Mouse (Mus musculus) embryonic fibroblast, embryonic 13.5 days (primary cell): ENCODE results near the gene Tmem184a. TPM values are rescaled to one million over a fixed set of nuclear protein-coding genes. Genes with fewer than 3 reads are reported as not detected.

Experiments used
- H3K27ac ChIP-seq: 2 replicates; pipeline ENCODE4 v1.5.1; 2012; ENCODE audit warnings: low read length, control low read depth, inconsistent platforms; ENCODE audit not compliant: insufficient read depth
- H3K4me1 ChIP-seq: 2 replicates; pipeline ENCODE4 v1.6.1; 2011; ENCODE audit warnings: low read length; ENCODE audit not compliant: control insufficient read depth, insufficient read depth
- H3K4me3 ChIP-seq: 2 replicates; pipeline ENCODE4 v1.5.1; 2011; ENCODE audit warnings: mild to moderate bottlenecking, control low read depth, low read length; ENCODE audit not compliant: insufficient read depth
- CTCF ChIP-seq: IDR thresholded peaks from 2 replicates; pipeline ENCODE4 v1.5.1; 2011; ENCODE audit warnings: mild to moderate bottlenecking, control low read depth, low read length, moderate library complexity, borderline replicate concordance; ENCODE audit not compliant: insufficient read depth
- POLR2A ChIP-seq: IDR thresholded peaks from 2 replicates; pipeline ENCODE4 v1.6.1; 2011; ENCODE audit warnings: low read depth, mild to moderate bottlenecking, control low read depth, low read length, moderate library complexity
- polyA plus RNA-seq: library from polyadenylated mRNA; stranded (reverse); fragments of >200 nt; gene quantifications from 2 replicates; pipeline ENCODE4 v1.2.4, GENCODE M21; 2011; ENCODE audit warnings: low read depth; ENCODE audit not compliant: missing spikeins, insufficient read length

Gene Tmem184a
- polyA plus RNA-seq, 1 experiment, result not detected

DNA sequence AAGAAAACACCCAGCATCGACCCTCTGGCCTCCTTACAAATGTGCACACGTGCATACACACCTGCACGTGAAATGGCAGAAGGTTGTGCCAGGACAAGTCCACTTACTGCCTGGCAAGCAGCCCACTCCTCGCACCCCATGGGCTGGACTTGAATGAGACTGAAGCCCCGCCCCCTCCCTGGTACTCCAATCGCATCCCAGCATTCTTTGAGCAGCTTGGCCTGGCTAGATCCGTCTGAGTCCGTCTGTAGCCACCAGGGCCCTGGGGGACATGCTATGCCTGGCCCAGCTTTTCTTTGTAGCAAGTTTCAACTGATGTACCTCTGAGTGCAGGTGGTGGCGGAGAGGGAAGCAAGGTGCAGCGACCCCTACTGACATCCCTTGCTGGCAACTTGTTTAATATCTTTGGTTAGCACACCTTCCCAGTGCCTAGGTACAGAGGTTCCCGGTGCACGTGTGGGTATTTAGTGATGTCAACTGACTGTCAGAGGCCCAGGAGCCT, 16.1 kb downstream of the Tmem184a start:
- peak; percentile 48; the same call in 1 of the 2 replicates for TF ChIP-seq CTCF
- no peak for TF ChIP-seq POLR2A
- Histone ChIP-seq H3K4me1 (no peaks in the 10 kb centered on the region; the same call in 1 of the 2 replicates), H3K4me3 (no peak overlapping the region), H3K27ac (no peak overlapping the region)

DNA sequence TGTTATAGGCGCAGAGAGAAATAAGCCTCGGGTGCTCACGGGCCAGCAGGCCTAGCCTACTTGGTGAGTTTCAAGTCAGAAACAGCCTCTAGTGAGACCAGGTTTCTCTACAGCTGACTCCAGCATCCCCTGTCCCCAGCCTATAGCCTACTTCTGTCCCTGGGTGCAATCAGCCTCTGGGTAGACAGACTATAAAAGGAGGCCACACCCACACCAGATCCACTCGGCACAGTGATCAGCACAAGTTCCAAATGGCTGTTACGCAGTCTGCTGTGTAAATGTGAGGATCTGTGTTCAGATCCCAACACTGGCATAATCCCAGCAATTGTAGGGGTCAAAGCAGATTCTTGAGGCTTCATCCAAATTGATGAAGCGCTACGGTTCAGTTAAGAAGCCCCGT, 16.6 kb downstream of the Tmem184a start:
- H3K4me3 ChIP-seq, result no peak overlapping the region
- no peak overlapping the region for H3K27ac ChIP-seq
- no peaks in the 10 kb centered on the region; the same call in 1 of the 2 replicates for H3K4me1 ChIP-seq
- TF ChIP-seq POLR2A, result no peak
- no peak for TF ChIP-seq CTCF

DNA sequence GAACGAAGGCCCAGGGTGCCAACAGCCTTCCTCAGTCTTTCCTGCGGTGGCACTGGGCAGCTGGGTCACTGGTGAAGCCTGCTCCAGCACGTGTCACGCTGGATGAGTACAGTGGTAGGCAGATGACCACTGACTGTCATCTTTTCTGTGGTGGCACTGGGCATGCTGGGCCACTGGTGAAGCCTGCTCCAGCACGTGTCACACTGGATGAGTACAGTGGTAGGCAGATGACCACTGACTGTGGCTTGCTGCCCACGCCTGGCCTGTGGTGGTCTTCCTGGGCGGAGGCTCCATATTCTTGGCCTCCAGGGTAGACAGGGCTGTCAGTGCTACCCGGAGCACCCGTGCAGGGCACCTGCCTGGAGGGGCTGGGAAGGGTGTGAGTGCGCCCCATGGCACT, 17.8 kb downstream of the Tmem184a start:
- no peak overlapping the region for H3K27ac ChIP-seq
- TF ChIP-seq POLR2A, result no peak
- no peak for TF ChIP-seq CTCF
- H3K4me3 ChIP-seq, result no peak overlapping the region
- H3K4me1 ChIP-seq, result peaks cover 7% of the 10 kb centered on the region

DNA sequence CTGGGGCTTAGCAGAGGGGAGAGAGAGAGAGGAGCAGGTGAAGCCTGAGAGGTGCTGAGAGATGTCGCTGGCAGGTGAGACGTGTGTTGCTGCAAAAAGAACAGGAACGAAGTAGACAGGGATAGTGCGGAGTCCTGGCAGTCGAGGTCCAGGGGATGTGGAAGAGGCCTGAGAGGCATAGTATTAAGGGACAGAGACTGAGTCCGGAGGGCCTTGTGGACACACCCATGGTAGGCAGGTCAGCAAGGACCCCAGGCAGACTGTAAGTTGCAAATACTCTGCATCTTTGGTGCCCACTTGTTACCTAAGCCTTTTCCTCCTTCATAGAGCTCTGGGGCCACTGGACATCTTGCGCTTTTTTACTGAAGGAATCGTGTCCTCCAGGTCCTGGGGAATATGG, 18.5 kb downstream of the Tmem184a start:
- no peak overlapping the region for H3K27ac ChIP-seq
- peaks cover 7% of the 10 kb centered on the region for H3K4me1 ChIP-seq
- TF ChIP-seq CTCF (no peak), POLR2A (no peak)
- no peak overlapping the region for H3K4me3 ChIP-seq

DNA sequence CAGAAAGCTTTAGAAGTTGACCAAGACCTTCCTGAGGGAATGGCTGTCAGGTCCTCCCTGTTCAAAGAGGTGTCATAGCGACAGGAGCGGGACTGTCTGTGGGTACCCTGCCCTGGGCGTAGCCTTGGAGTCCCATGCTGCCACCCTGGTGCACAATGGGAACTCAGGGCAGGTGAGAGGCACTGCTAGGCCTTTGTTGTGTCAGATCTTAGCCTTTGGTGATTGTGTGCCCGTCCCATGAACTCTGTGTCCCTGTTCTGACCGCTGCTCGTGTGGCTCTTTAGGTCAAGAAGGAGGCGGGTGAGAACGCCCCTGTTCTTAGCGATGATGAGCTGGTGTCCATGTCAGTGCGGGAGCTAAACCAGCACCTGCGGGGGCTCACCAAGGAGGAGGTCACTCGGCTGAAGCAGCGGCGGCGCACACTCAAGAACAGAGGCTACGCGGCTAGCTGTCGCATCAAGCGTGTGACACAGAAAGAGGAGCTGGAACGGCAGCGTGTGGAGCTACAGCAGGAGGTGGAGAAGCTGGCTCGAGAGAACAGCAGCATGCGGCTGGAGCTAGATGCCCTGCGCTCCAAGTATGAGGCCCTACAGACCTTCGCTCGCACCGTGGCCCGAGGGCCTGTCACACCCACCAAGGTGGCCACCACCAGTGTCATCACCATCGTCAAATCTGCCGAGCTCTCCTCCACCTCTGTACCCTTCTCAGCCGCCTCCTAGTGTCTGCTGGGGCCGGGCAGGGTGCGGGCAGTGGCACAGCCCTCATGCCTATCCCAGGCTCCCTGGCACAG, 19.7 kb downstream of the Tmem184a start:
- Histone ChIP-seq H3K4me1 (peaks cover 20% of the 10 kb centered on the region), H3K27ac (no peak overlapping the region), H3K4me3 (no peak overlapping the region)
- no peak for TF ChIP-seq POLR2A
- no peak for TF ChIP-seq CTCF

DNA sequence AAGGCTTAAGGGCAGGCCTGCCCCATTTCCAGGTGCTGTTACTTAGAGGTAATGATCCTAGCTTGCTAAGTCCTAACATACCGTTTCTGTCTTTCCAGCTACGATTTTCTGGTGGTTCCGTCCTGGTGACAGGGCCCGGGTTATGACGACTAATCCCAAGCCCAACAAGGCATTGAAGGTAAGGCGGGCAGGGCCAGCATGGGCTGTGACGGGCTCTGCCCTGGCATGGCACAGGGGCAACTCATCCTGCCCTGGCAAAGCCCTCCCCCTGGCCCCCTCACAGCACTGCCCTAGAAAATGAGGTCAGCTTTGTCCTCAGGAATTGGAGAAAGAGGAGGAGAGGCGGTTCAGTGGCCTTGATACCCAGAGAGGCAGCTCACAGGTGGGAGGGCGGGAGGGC, 20.7 kb downstream of the Tmem184a start:
- TF ChIP-seq CTCF, result no peak
- no peak for TF ChIP-seq POLR2A
- Histone ChIP-seq H3K27ac (no peak overlapping the region), H3K4me1 (peaks cover 28% of the 10 kb centered on the region), H3K4me3 (no peak overlapping the region)

DNA sequence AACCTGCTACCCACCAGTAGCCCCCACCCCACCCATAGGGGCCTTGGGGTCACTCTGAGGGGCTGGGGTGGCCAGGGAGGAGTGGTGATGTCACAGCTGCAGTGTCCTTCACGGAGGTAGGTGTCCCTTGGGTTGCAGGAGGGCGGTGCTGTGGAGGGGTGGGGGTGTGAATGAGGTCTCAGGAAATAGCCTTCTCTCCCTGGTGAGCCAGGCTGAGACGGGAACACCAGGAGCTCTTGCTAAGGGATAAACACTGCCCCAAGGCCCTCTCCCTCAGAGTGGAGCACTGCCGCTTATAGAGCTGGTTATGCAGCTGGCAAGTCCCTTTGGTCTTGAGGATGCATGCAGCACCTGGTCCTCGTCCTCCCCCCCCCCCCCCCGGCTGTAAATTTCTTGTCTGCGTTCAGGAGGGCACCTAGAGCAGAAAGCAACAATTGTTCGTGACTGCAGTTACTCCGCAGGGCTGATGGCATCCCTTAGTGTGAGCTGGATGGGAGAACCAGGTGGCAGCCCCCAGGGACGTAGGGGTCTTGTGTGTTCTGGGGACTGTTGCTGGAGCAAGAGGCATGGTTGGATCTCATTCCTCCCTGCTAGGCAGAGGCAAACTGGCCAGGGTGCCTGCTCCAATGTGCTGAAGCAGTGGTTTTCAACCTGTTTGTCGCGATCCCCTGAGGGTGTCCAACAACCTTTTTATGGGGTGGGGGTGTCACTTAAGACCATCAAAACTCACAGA, 21.4 kb downstream of the Tmem184a start:
- Histone ChIP-seq H3K4me1 (peaks cover 33% of the 10 kb centered on the region), H3K4me3 (peak overlapping the region; percentile 30), H3K27ac (peak overlapping the region; percentile 76)
- TF ChIP-seq POLR2A, result no peak
- TF ChIP-seq CTCF, result no peak

DNA sequence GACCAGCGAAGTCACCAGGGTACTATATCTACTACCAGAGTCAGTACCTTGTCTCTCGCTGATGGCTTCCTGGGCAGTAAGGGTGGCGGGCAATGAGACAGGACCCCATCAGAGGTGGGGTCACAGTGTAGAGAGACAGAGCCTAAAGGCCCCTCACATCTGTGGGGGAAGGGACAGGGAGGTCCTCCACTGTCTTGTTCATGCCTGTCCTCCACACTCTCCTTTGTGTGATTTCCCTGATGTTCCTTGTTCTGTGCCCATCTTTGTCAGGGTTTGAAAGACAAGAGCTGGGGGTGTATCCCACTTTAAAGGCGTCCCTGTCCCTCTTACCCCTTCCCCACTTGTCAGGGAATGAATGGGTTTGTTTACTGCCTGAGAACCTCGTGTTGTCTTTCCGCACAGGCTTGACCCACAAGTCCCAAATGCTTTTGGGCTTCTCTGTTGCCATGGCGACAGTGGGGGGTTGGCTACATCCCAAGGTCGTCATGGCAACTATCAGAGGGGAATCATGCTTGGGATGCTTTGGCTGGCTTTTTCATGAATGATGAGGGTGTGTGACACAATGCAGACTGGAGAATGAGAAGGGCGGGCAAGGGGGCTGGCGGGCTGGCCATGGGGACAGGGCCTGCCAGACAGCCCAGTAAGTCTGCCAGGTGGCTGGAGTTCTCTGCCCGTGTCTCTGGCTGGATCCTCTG, 22.1 kb downstream of the Tmem184a start:
- Histone ChIP-seq H3K4me3 (peak overlapping the region; percentile 30), H3K4me1 (peaks cover 35% of the 10 kb centered on the region), H3K27ac (peak overlapping the region; percentile 76)
- TF ChIP-seq CTCF (no peak), POLR2A (0 out of 2 replicates have a peak, but pooled peaks have one; percentile 1)

DNA sequence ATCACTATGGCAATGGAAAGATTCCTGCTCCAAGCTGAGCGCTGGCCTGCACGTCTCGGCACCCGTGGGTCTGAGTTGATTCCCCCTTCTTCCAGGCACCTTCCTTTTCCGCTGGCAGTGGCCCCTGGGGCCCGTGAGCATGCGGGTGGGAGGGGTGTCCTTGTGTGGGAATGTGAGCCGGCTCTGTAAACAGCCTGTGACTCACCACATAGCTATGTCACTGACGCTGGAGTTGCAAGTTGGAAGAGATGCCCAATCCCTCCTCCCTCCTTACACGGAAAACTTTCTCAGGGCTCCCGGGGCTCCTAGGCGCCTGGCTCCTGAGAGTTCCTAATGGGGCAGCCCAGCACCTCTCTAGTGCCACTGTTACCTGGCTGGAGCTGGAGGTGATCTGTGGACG, 22.8 kb downstream of the Tmem184a start:
- peaks cover 39% of the 10 kb centered on the region for H3K4me1 ChIP-seq
- no peak overlapping the region for H3K4me3 ChIP-seq
- no peak for TF ChIP-seq CTCF
- TF ChIP-seq POLR2A, result 0 out of 2 replicates have a peak, but pooled peaks have one; percentile 40
- H3K27ac ChIP-seq, result peak overlapping the region; percentile 75
